Comparison of ENCODE assay signal across 21 mouse cellular contexts in genomic region chr13:31929299-31929698, GRCm38 (mm10).
"Had no signal": no experiment of that assay in that cellular context is flagged by ENCODE, and none has a peak within 500 bp of the region (broad histone marks: within the 10 kb centered on the region; RNA-seq: fewer than 3 reads in every experiment).

No protein-coding gene starts in this region.

- ATAC-seq: liver, postnatal 0 days; midbrain, embryonic 16.5 days had no signal

- H3K27me3 ChIP-seq: liver, embryonic 13.5 days; liver, embryonic 15.5 days; midbrain, embryonic 12.5 days; neural tube, embryonic 13.5 days; neural tube, embryonic 15.5 days had no signal

- H3K36me3 ChIP-seq: liver, embryonic 13.5 days; liver, embryonic 15.5 days; lung, embryonic 15.5 days; midbrain, embryonic 10.5 days; midbrain, embryonic 12.5 days; neural tube, embryonic 13.5 days; neural tube, embryonic 15.5 days had no signal

- H3K9ac ChIP-seq: liver, embryonic 13.5 days; liver, embryonic 15.5 days; liver, postnatal 0 days; lung, embryonic 15.5 days; midbrain, embryonic 12.5 days; neural tube, embryonic 13.5 days; neural tube, embryonic 15.5 days had no signal

- H3K4me2 ChIP-seq: liver, embryonic 11.5 days; liver, embryonic 13.5 days; liver, embryonic 15.5 days; lung, embryonic 15.5 days; midbrain, embryonic 12.5 days; neural tube, embryonic 13.5 days; neural tube, embryonic 15.5 days had no signal

- H3K9me3 ChIP-seq: liver, embryonic 13.5 days; liver, embryonic 15.5 days; lung, embryonic 15.5 days; midbrain, embryonic 10.5 days; midbrain, embryonic 12.5 days; neural tube, embryonic 13.5 days; neural tube, embryonic 15.5 days had no signal

- H3K4me1 ChIP-seq: lung, embryonic 15.5 days; midbrain, embryonic 10.5 days; midbrain, embryonic 12.5 days; neural tube, embryonic 13.5 days; neural tube, embryonic 15.5 days had no signal

- H3K27ac ChIP-seq: liver, embryonic 13.5 days; liver, embryonic 15.5 days; lung, embryonic 15.5 days; midbrain, embryonic 10.5 days; midbrain, embryonic 12.5 days; neural tube, embryonic 13.5 days; neural tube, embryonic 15.5 days had no signal

- H3K4me3 ChIP-seq: liver, embryonic 13.5 days; liver, embryonic 15.5 days; lung, embryonic 15.5 days; midbrain, embryonic 10.5 days; midbrain, embryonic 12.5 days; myocyte; neural tube, embryonic 13.5 days; neural tube, embryonic 15.5 days had no signal

- DNase-seq: liver; liver, embryonic 13.5 days; liver, postnatal 0 days; midbrain, embryonic 14.5 days; retina, postnatal 1 day; right cerebral cortex, adult 18-20 months; right cerebral cortex, postnatal 25 days; right cerebral cortex, postnatal 4 days; spleen, adult 18-20 months; thymus, adult 18-20 months; thymus, postnatal 25 days; thymus, postnatal 4 days had no signal
